Mouse (Mus musculus) forebrain, embryonic 16.5 days (tissue): ENCODE results near the gene Sart3. TPM values are rescaled to one million over a fixed set of nuclear protein-coding genes. Genes with fewer than 3 reads are reported as not detected.

Experiments
- ATAC-seq: fragments of 200-750 bp; cut with Nextera tagmentation; 2 replicates; pipeline ENCODE4 v1.8.0; 2017; ENCODE audit warnings: mild to moderate bottlenecking, moderate library complexity
- H3K27ac ChIP-seq: fragments of 300-500 bp; sonication (generic); 2 replicates; pipeline ENCODE4 v1.5.1; 2014; ENCODE audit warnings: low read length, control low read depth
- H3K27me3 ChIP-seq: fragments of 300-500 bp; sonication (generic); replicated peaks from 2 replicates; pipeline ENCODE4 v1.6.1; 2014; ENCODE audit warnings: low read length; ENCODE audit not compliant: control insufficient read depth, insufficient read depth
- H3K36me3 ChIP-seq: fragments of 300-500 bp; sonication (generic); 2 replicates; pipeline ENCODE4 v1.6.1; 2014; ENCODE audit not compliant: control insufficient read depth, insufficient read depth
- H3K4me1 ChIP-seq: fragments of 300-500 bp; sonication (generic); replicated peaks from 2 replicates; pipeline ENCODE4 v1.6.1; 2014; ENCODE audit warnings: low read length; ENCODE audit not compliant: control insufficient read depth, insufficient read depth
- H3K4me2 ChIP-seq: fragments of 300-500 bp; sonication (generic); 2 replicates; pipeline ENCODE4 v1.6.1; 2014; ENCODE audit warnings: mild to moderate bottlenecking, low read length, control low read depth
- H3K4me3 ChIP-seq: fragments of 300-500 bp; sonication (generic); replicated peaks from 2 replicates; pipeline ENCODE4 v1.5.1; 2014; ENCODE audit warnings: mild to moderate bottlenecking, low read length, control low read depth
- H3K9ac ChIP-seq: fragments of 300-500 bp; sonication (generic); replicated peaks from 2 replicates; pipeline ENCODE4 v1.6.1; 2014; ENCODE audit warnings: low read depth, low read length, control low read depth
- H3K9me3 ChIP-seq: fragments of 300-500 bp; sonication (generic); 2 replicates; pipeline ENCODE4 v1.6.1; 2016; ENCODE audit warnings: low read length; ENCODE audit not compliant: control insufficient read depth
- WGBS: fragments of 180-500 bp; shearing (Covaris S2); extraction: QIAGEN DNeasy Blood & Tissue Kit; methylation state at CpG from one replicate; pipeline ENCODE4 v1.1.7; 2014; 5-methylcytosine and 5-hydroxymethylcytosine counted together
- polyA plus RNA-seq: library from polyadenylated mRNA; unstranded; fragments of >200 nt; fragmentation: Nextera tagmentation; extraction: Ambion mirVana; gene quantifications from 2 replicates; pipeline ENCODE4 v1.2.1, GENCODE M21; 2015

Sart3 gene
- polyA plus RNA-seq, 1 experiment from 2014 or later: 52.7 TPM

GRCm38 (mm10) chr5:113724446-113724845, 47.9 kb downstream of the Sart3 start, which contains the start of gene 1700069L16Rik:
TSS of gene 1700069L16Rik (minus strand) at chr5:113724772.
- ATAC-seq: peak; percentile 76
- H3K36me3 ChIP-seq: no peaks in the 10 kb centered on the region
- no peak within 1 kb of the TSS for H3K4me2 ChIP-seq
- WGBS: 3% methylated on average over 15 of the region's 15 CpGs
- no peaks in the 10 kb centered on the region for H3K27me3 ChIP-seq
- H3K9ac ChIP-seq: no peak within 1 kb of the TSS
- H3K4me3 ChIP-seq: no peak within 1 kb of the TSS
- H3K27ac ChIP-seq: no peak within 1 kb of the TSS
- H3K9me3 ChIP-seq: no peaks in the 10 kb centered on the region
- peaks cover 10% of the 10 kb centered on the region for H3K4me1 ChIP-seq

- no peak overlapping the region for H3K4me2 ChIP-seq
- H3K9me3 ChIP-seq: no peaks in the 10 kb centered on the region
- peak; percentile 8; the same call in 1 of the 2 replicates for ATAC-seq
- no peak overlapping the region for H3K4me3 ChIP-seq
- no peaks in the 10 kb centered on the region for H3K27me3 ChIP-seq
- 36% methylated on average over 8 of the region's 8 CpGs for WGBS
- H3K4me1 ChIP-seq: peaks cover 17% of the 10 kb centered on the region
- H3K27ac ChIP-seq: no peak overlapping the region
- H3K9ac ChIP-seq: no peak overlapping the region
- no peaks in the 10 kb centered on the region for H3K36me3 ChIP-seq
Observed at GRCm38 (mm10) chr5:113723567-113724237, 48.6 kb downstream of the Sart3 start.

GRCm38 (mm10) chr5:113722224-113723013, 49.9 kb downstream of the Sart3 start:
- Histone ChIP-seq H3K9ac (no peak overlapping the region), H3K36me3 (no peaks in the 10 kb centered on the region), H3K4me3 (no peak overlapping the region), H3K27me3 (no peaks in the 10 kb centered on the region), H3K9me3 (no peaks in the 10 kb centered on the region), H3K4me2 (no peak overlapping the region), H3K27ac (no peak overlapping the region), H3K4me1 (peaks cover 28% of the 10 kb centered on the region)
- ATAC-seq: no peak
- 85% methylated on average over 10 of the region's 10 CpGs for WGBS

- peak overlapping the region; percentile 37 for H3K27ac ChIP-seq
- H3K36me3 ChIP-seq: no peaks in the 10 kb centered on the region
- H3K9me3 ChIP-seq: no peaks in the 10 kb centered on the region
- H3K4me2 ChIP-seq: no peak overlapping the region
- peaks cover 49% of the 10 kb centered on the region for H3K4me1 ChIP-seq
- WGBS: 36% methylated on average over 8 of the region's 8 CpGs
- H3K9ac ChIP-seq: no peak overlapping the region
- ATAC-seq: peak; percentile 47
- H3K27me3 ChIP-seq: no peaks in the 10 kb centered on the region
- H3K4me3 ChIP-seq: no peak overlapping the region
Observed at GRCm38 (mm10) chr5:113719221-113719661, 53.1 kb downstream of the Sart3 start.

GRCm38 (mm10) chr5:113716581-113717388, 55.5 kb downstream of the Sart3 start:
- Histone ChIP-seq H3K9me3 (no peaks in the 10 kb centered on the region), H3K27me3 (no peaks in the 10 kb centered on the region), H3K36me3 (no peaks in the 10 kb centered on the region), H3K4me1 (peaks cover 45% of the 10 kb centered on the region), H3K9ac (no peak overlapping the region), H3K4me3 (0 out of 2 replicates have a peak overlapping the region, but pooled peaks have one; percentile 2), H3K27ac (peak overlapping the region; percentile 68), H3K4me2 (peak overlapping the region; percentile 20)
- WGBS: 6% methylated on average over 12 of the region's 12 CpGs
- peak; percentile 87 for ATAC-seq

- WGBS: 80% methylated on average over 2 of the region's 2 CpGs
- no peak overlapping the region for H3K27ac ChIP-seq
Observed at GRCm38 (mm10) chr5:113712861-113713260, 59.4 kb downstream of the Sart3 start.

GRCm38 (mm10) chr5:113703803-113704585, 68.3 kb downstream of the Sart3 start:
- Histone ChIP-seq H3K4me1 (peaks cover 9% of the 10 kb centered on the region; the same call in 1 of the 2 replicates), H3K9me3 (no peaks in the 10 kb centered on the region), H3K4me3 (no peak overlapping the region), H3K36me3 (no peaks in the 10 kb centered on the region), H3K4me2 (no peak overlapping the region), H3K27me3 (no peaks in the 10 kb centered on the region), H3K27ac (peak overlapping the region; percentile 23; the same call in 1 of the 2 replicates), H3K9ac (no peak overlapping the region)
- 38% methylated on average over 21 of the region's 21 CpGs for WGBS
- ATAC-seq: no peak

More at GRCm38 (mm10) chr5:113712861-113713260, 59.4 kb downstream of the Sart3 start:
- no peaks in the 10 kb centered on the region for H3K36me3 ChIP-seq
- H3K4me2 ChIP-seq: no peak overlapping the region
- H3K9ac ChIP-seq: no peak overlapping the region
- peaks cover 26% of the 10 kb centered on the region for H3K4me1 ChIP-seq
- no peaks in the 10 kb centered on the region for H3K9me3 ChIP-seq
- H3K27me3 ChIP-seq: no peaks in the 10 kb centered on the region
- no peak overlapping the region for H3K4me3 ChIP-seq
- no peak for ATAC-seq

- WGBS: 82% methylated on average over 19 of the region's 19 CpGs
- H3K4me2 ChIP-seq: no peak overlapping the region
- no peaks in the 10 kb centered on the region for H3K9me3 ChIP-seq
- peaks cover 9% of the 10 kb centered on the region; the same call in 1 of the 2 replicates for H3K4me1 ChIP-seq
- H3K27ac ChIP-seq: no peak overlapping the region
- no peak overlapping the region for H3K4me3 ChIP-seq
- no peaks in the 10 kb centered on the region for H3K36me3 ChIP-seq
- ATAC-seq: no peak
- H3K27me3 ChIP-seq: no peaks in the 10 kb centered on the region
- no peak overlapping the region for H3K9ac ChIP-seq
Observed at GRCm38 (mm10) chr5:113700388-113701023, 71.8 kb downstream of the Sart3 start.
